Mouse (Mus musculus) embryonic facial prominence, embryonic 12.5 days (tissue): Measurements from ENCODE around the gene Gm14226. TPM values are rescaled to one million over a fixed set of nuclear protein-coding genes. Genes with fewer than 3 reads are reported as not detected.
"Not testable (repeated sequence)": the region's sequence is repeated elsewhere in the genome, so short reads cannot be mapped to it uniquely, and the experiment has no call there.

Experiments used
- ATAC-seq: fragments of 200-750 bp; cut with Nextera tagmentation; 2 replicates; pipeline ENCODE4 v1.8.0; 2017; ENCODE audit not compliant: insufficient number of reproducible peaks, insufficient read depth, low FRiP score, low TSS enrichment
- H3K27ac ChIP-seq: fragments of 300-500 bp; sonication (generic); 2 replicates; pipeline ENCODE4 v1.5.1; 2016; ENCODE audit warnings: mild to moderate bottlenecking
- H3K27me3 ChIP-seq: fragments of 300-500 bp; sonication (generic); 2 replicates; pipeline ENCODE4 v1.6.1; 2016; ENCODE audit warnings: mild to moderate bottlenecking, moderate library complexity
- H3K36me3 ChIP-seq: fragments of 300-500 bp; sonication (generic); 2 replicates; pipeline ENCODE4 v1.6.1; 2016; ENCODE audit warnings: mild to moderate bottlenecking
- H3K4me1 ChIP-seq: fragments of 300-500 bp; sonication (generic); 2 replicates; pipeline ENCODE4 v1.6.1; 2016
- H3K4me2 ChIP-seq: fragments of 300-500 bp; sonication (generic); replicated peaks from 2 replicates; pipeline ENCODE4 v1.6.1; 2016; ENCODE audit warnings: mild to moderate bottlenecking, moderate library complexity
- H3K4me3 ChIP-seq: fragments of 300-500 bp; sonication (generic); 2 replicates; pipeline ENCODE4 v1.5.1; 2016; ENCODE audit warnings: mild to moderate bottlenecking
- H3K9ac ChIP-seq: fragments of 300-500 bp; sonication (generic); 2 replicates; pipeline ENCODE4 v1.6.1; 2016; ENCODE audit warnings: mild to moderate bottlenecking, moderate library complexity
- H3K9me3 ChIP-seq: fragments of 300-500 bp; sonication (generic); 2 replicates; pipeline ENCODE4 v1.6.1; 2016; ENCODE audit warnings: mild to moderate bottlenecking, moderate library complexity
- WGBS: fragments of 180-500 bp; shearing (Covaris S2); methylation state at CpG from one replicate; pipeline ENCODE4 v1.1.7; 2016; 5-methylcytosine and 5-hydroxymethylcytosine counted together
- polyA plus RNA-seq: library from polyadenylated mRNA; unstranded; fragments of >200 nt; fragmentation: Nextera tagmentation; extraction: Ambion mirVana; gene quantifications from 2 replicates; pipeline ENCODE4 v1.2.1, GENCODE M21; 2016

The Gm14226 gene
- polyA plus RNA-seq, 1 experiment from 2014 or later = 6.0 TPM

DNA sequence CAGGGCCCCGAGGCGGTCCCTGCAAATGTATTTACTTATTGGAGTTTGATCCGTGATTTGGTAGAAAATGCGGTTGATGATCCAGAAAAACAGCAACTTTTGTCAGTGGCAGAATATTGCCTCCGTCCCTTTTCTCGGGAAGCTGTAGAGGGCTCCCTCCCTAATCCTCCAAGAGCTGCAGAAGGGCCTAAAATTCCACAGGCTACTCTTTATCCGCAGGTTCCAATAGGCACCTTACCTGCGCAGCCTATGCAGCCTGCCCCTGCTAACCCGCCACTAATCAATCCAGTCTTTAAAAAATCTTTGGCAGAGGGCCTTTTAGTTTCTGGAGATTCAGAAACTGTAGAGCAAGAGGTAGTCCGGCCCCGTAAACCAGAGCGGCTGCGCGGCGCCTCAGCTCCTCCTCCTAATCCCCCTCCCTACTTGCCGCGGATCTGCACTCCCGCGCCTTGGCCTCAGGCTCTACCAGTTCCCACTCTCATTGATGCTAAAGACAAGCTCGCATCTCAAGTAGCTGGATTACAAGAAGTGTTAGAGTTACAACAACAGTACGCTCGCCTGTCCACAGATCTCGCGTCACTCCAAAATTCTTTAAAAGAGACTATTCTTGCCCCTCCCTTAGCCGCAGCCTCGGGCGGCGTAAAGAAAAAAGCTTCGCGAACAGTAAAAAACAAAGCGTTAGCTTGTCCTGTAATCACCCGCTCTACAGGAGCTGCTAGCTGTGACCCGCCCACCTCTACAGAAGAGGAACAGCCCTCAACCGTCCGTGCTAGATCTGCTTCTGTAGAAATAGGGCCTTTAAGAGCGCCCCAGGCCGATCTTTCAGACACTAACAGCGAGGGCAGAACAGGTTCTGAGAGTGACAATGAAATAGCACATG, 936 bp downstream of the Gm14226 start:
- peak overlapping the region; percentile 34 for H3K4me3 ChIP-seq
- no peaks in the 10 kb centered on the region for H3K9me3 ChIP-seq
- no peaks in the 10 kb centered on the region for H3K36me3 ChIP-seq
- peak; percentile 91 for ATAC-seq
- H3K4me1 ChIP-seq = 0 out of 2 replicates have a peak, but pooled peaks cover 4% of the 10 kb centered on the region
- H3K27me3 ChIP-seq = no peaks in the 10 kb centered on the region
- peak overlapping the region; percentile 50 for H3K9ac ChIP-seq
- WGBS = under 1% methylated on average over 38 of the region's 38 CpGs
- H3K4me2 ChIP-seq = peak overlapping the region; percentile 74
- H3K27ac ChIP-seq = peak overlapping the region; percentile 88

- Histone ChIP-seq H3K4me3 (peak overlapping the region; percentile 34), H3K4me1 (0 out of 2 replicates have a peak, but pooled peaks cover 4% of the 10 kb centered on the region), H3K9me3 (no peaks in the 10 kb centered on the region), H3K4me2 (peak overlapping the region; percentile 74), H3K27me3 (no peaks in the 10 kb centered on the region), H3K27ac (peak overlapping the region; percentile 88), H3K9ac (peak overlapping the region; percentile 50), H3K36me3 (no peaks in the 10 kb centered on the region)
- peak; percentile 60; the same call in 1 of the 2 replicates for ATAC-seq
- WGBS = under 1% methylated on average over 22 of the region's 22 CpGs
These were observed 1.6 kb downstream of the Gm14226 start for GRCm38 (mm10) chr2:155019673-155020072.

- WGBS = 23% methylated on average over 20 of the region's 20 CpGs
- H3K27me3 ChIP-seq, H3K4me3 ChIP-seq, H3K4me2 ChIP-seq, H3K9ac ChIP-seq, H3K27ac ChIP-seq, ATAC-seq, H3K9me3 ChIP-seq, H3K36me3 ChIP-seq, H3K4me1 ChIP-seq: not testable (repeated sequence)
These were observed 2.3 kb downstream of the Gm14226 start for GRCm38 (mm10) chr2:155020247-155020826.

DNA sequence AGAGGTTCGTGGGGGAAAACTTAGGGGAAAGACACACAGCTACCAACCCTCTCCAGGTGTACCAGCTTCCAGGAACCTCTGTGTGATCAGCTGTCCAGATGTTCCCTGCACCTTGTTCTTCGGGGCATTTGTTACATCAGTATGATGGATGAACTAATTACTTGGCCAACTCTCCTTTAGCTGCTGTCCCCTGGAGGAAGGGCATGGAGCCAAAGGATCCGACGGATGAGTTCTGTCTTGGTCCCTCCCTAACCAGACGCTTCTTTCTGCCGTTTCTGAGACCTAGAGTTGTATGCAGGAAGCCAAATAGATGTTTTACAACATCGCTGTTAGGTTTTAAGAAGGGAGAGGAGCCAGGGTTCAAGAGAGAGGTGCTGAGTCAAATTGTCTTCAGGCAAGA, 12.8 kb downstream of the Gm14226 start:
- H3K27ac ChIP-seq = no peak overlapping the region
- no peaks in the 10 kb centered on the region; the same call in 1 of the 2 replicates for H3K4me1 ChIP-seq
- H3K4me3 ChIP-seq = no peak overlapping the region
- H3K36me3 ChIP-seq = no peaks in the 10 kb centered on the region
- ATAC-seq = no peak
- H3K27me3 ChIP-seq = no peaks in the 10 kb centered on the region
- no peaks in the 10 kb centered on the region for H3K9me3 ChIP-seq
- H3K9ac ChIP-seq = no peak overlapping the region
- no peak overlapping the region for H3K4me2 ChIP-seq
- 75% methylated on average over 7 of the region's 7 CpGs for WGBS

DNA sequence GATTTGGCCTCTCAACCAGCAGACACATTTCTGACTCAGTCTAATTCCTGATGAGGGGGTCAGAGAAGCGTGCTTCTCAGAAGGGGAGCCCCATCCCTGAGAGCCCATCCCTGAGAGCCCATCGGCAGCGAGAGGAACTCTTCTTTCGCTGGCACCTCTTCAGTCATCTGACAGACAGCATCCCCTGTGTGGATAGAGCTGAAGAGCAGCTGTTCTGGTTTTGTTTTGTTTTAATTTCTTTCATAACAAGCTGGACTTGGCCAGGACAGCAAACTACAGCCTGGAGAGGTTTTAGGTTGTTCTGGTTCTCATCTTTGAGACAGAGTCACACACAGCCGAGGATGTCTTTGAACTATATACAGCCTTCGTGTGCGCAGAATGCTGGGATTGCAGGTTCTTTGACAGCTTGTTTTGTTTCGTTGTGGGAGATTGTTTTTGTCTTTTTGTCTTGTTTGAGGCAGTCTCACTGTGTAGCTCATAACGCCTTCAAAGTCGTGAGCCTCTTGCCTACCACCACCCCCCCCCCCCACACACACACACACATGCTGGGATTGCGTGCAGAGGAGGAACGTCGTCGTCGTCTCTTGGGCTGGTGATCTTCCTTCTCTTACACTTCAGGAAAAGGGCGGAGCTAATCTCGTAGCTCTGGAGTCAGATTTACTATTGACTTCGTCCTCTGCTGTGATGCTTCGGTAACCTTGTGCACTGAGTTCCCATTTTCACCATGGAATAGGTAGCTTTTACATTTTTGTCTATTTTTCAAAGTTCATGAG, 15.1 kb downstream of the Gm14226 start:
- Histone ChIP-seq H3K4me2 (no peak overlapping the region), H3K27me3 (no peaks in the 10 kb centered on the region), H3K4me1 (no peaks in the 10 kb centered on the region; the same call in 1 of the 2 replicates), H3K36me3 (no peaks in the 10 kb centered on the region), H3K9me3 (no peaks in the 10 kb centered on the region), H3K9ac (no peak overlapping the region), H3K27ac (peak overlapping the region; percentile 37; the same call in 1 of the 2 replicates), H3K4me3 (no peak overlapping the region)
- no peak for ATAC-seq
- 35% methylated on average over 19 of the region's 19 CpGs for WGBS

GRCm38 (mm10) chr2:155039956-155040355, 21.9 kb downstream of the Gm14226 start:
- H3K4me2 ChIP-seq = no peak overlapping the region
- peaks cover 4% of the 10 kb centered on the region; the same call in 1 of the 2 replicates for H3K4me1 ChIP-seq
- no peak overlapping the region for H3K27ac ChIP-seq
- ATAC-seq = no peak
- H3K9me3 ChIP-seq = no peaks in the 10 kb centered on the region
- no peaks in the 10 kb centered on the region for H3K27me3 ChIP-seq
- no peaks in the 10 kb centered on the region for H3K36me3 ChIP-seq
- H3K9ac ChIP-seq = no peak overlapping the region
- 72% methylated on average over 4 of the region's 4 CpGs for WGBS
- H3K4me3 ChIP-seq = no peak overlapping the region

DNA sequence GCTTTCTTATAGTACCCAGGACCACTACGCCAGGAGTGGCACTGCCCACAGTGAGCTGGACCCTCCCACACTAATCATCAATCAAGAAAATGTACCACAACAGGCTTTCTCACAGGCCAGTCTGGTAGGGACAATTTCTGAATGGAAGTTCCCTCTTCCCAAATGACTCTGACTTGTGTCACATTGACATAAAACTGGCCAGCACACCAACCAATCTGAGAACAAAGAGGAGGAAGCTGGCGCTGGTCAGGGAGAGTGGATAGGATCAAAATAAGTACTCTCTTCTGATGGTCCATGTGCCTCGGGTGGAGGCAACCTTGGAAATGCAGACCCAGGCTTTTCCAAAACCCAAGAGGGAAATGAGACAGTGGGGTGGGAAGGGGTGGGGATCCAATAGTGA, 26.5 kb downstream of the Gm14226 start:
- Histone ChIP-seq H3K27me3 (no peaks in the 10 kb centered on the region), H3K36me3 (no peaks in the 10 kb centered on the region), H3K4me2 (no peak overlapping the region), H3K4me3 (no peak overlapping the region), H3K4me1 (peaks cover 16% of the 10 kb centered on the region), H3K9ac (no peak overlapping the region), H3K27ac (no peak overlapping the region), H3K9me3 (no peaks in the 10 kb centered on the region)
- no peak for ATAC-seq
- 80% methylated on average over 3 of the region's 3 CpGs for whole genome bisulfite sequencing

- 72% methylated on average over 3 of the region's 3 CpGs for WGBS
- no peaks in the 10 kb centered on the region for H3K27me3 ChIP-seq
- H3K9me3 ChIP-seq = no peaks in the 10 kb centered on the region
- peaks cover 17% of the 10 kb centered on the region for H3K4me1 ChIP-seq
- no peak overlapping the region for H3K4me2 ChIP-seq
- ATAC-seq = no peak
- no peak overlapping the region for H3K4me3 ChIP-seq
- no peak overlapping the region for H3K27ac ChIP-seq
- no peaks in the 10 kb centered on the region for H3K36me3 ChIP-seq
- no peak overlapping the region for H3K9ac ChIP-seq
These were observed 27.0 kb downstream of the Gm14226 start for GRCm38 (mm10) chr2:155045075-155045474.

DNA sequence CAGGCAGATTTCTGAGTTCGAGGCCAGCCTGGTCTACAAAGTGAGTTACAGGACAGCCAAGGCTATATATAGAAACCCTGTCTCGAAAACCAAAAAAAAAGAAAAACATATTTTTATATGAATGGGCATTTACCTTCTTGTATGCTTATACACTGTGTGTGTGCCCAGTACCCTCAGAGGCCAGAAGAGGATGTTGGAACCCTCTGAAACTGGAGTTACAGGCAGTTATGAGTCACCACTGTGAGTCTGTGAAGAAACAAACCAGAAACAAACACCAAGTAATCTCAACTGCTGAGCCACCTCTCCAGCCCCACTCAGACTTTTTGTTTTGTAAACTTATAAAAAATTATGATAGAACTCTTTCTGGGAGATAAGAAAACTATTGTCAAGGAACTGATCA, 28.7 kb downstream of the Gm14226 start:
- Histone ChIP-seq H3K27ac (no peak overlapping the region), H3K4me1 (peaks cover 24% of the 10 kb centered on the region), H3K4me3 (no peak overlapping the region), H3K9ac (no peak overlapping the region), H3K9me3 (no peaks in the 10 kb centered on the region), H3K36me3 (no peaks in the 10 kb centered on the region), H3K27me3 (no peaks in the 10 kb centered on the region), H3K4me2 (no peak overlapping the region)
- 85% methylated on average over 2 of the region's 2 CpGs for WGBS
- ATAC-seq = no peak

GRCm38 (mm10) chr2:155047452-155048178, 29.5 kb downstream of the Gm14226 start:
- Histone ChIP-seq H3K27me3 (no peaks in the 10 kb centered on the region), H3K4me3 (0 out of 2 replicates have a peak overlapping the region, but pooled peaks have one; percentile 10), H3K4me2 (peak overlapping the region; percentile 36), H3K9ac (peak overlapping the region; percentile 29), H3K36me3 (no peaks in the 10 kb centered on the region), H3K27ac (peak overlapping the region; percentile 79), H3K4me1 (peaks cover 25% of the 10 kb centered on the region), H3K9me3 (no peaks in the 10 kb centered on the region)
- no peak for ATAC-seq
- 27% methylated on average over 7 of the region's 7 CpGs for WGBS

DNA sequence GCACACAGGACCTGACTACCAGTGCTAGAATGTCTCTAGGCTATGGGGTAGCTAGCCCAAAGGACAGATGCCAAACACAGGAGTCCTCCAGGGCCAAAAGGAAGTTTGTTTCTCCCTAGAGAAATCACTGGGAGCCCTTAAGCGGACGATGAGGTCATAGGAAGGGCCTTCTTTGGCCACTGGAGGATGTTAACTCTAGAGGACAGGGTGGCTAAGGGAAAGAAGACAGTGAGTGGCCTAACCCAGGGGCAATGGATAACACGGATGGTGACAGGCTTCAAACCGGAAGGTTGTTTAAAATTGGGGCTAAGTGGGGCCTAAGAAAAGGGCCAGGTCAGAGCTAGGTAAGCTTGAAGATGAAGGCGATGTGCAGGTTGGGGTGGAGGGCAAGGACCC, 32.0 kb downstream of the Gm14226 start:
- Histone ChIP-seq H3K9me3 (no peaks in the 10 kb centered on the region), H3K27ac (peak overlapping the region; percentile 85; the same call in 1 of the 2 replicates), H3K36me3 (no peaks in the 10 kb centered on the region), H3K9ac (peak overlapping the region; percentile 55), H3K4me1 (peaks cover 25% of the 10 kb centered on the region), H3K27me3 (no peaks in the 10 kb centered on the region), H3K4me2 (peak overlapping the region; percentile 79), H3K4me3 (peak overlapping the region; percentile 52)
- WGBS = 18% methylated on average over 5 of the region's 5 CpGs
- ATAC-seq = peak; percentile 22
